Mouse (Mus musculus) right cerebral cortex, postnatal 4 days (tissue): ENCODE data around the gene Gm44502.
A peak's percentile ranks its signal among the peaks of the same experiment; 100 is the strongest.

Source experiments
- DNase-seq: peaks from one replicate; pipeline ENCODE4 v3.0.0-alpha.2; 2022

Gene Gm44502

DNA sequence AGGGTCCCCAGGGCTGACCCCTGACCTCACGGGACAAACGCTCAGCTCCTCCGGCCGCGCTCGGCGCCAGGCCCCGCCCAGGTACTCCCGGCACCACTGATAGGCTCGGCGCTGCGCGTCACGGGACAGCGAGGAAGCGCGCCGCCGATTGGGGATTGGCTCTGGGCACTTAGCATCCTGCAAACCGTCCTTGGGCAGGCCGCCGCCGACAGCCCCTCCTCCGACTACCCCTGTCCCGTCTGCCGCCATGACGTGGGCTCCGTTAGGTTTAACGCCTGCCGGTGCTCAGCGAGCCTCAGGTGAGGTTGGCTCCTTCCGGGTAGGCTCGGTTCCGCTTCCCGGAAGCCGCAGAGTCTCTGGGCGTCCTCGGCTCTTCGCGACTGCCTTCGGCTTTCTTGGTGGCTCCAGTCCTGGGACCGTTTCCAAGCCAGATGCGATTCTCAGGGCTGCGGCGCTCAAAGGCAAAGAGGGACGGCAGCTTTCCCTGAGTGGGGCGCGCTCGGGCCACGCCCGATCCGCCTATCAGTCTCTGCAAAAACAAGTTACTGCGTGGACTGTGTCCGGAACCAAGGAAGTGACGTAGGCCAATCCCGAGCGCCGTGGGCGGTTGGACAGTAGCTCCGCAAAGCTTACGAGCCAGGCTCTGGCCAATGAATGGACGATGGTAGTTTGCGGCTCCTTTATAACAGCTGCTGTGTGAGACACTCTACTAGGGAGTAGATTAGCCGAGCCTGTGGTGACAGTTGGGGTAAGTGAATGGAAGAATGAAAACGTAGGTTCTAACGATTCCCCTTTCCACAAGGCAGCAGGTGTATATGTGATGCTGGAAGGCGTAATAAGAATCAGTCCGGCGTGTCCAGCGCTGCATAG lies at the start of gene Gm44502, which contains the start of the genes C730034F03Rik and Chkb:
Gene Gm44502 (minus strand): TSS at position 345 of the 870 bp plus-strand sequence.
Gene C730034F03Rik (plus strand): TSS at position 238 of the 870 bp plus-strand sequence.
Gene Chkb (minus strand): TSS at position 557 of the 870 bp plus-strand sequence.
- peak; percentile 87 for DNase-seq

DNA sequence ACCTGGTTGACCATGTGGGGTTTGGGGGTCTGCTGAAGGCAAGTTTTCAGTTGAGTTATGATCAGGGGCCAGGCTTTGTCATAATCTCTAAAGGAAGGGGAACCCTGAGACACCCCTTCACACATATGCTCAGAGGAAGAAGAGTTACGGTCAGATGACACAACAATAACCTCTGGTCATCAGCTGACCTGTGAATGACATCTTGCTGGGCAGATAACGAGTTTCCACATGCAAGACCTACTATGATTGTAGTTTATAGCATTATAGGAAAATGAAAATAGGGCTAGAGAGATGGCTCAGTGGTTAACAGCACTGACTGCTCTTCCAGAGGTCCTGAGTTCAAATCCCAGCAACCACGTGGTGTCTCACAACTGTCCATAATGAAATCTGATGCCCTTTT lies 49.1 kb upstream of the Gm44502 start:
- DNase-seq = no peak

DNA sequence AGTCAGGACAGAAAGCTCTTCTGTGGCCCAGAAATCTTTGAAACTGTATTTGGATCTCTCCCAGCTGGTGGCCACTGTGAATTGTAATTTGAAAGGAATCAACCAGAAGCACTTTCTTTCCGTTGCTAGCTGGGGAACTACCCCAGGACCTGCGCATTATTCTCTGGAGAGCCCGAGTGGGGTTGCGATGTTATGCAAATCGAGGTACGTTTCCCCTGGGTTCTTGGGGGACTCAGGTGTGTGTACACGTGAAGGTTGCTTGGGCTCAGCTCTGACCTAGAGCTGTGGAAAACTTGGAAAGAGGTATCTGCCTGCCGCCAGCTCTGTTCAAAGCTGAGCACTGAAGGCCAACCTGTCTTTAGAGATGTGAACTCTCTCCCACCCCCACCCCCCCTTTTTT lies 48.3 kb upstream of the Gm44502 start:
- no peak for DNase-seq

DNA sequence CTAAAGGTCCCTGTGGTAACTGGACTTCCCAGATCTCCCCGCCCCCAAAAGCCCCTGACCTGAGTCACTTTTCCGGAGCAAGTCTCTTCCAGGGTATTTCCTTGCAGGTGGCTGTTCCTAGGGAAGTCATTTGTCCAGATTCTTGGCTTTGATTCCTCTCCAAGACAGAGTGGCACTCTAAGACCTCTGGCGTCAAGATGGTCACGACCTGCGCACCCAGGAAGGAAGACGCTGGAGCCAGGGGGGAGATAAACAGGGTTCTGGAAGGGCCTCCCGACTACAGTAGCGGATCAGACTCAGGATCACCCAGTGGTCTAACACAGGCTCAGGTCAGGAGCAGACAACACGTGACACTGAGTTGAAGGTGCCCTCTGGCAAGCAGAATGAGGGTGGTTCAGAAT lies 47.6 kb upstream of the Gm44502 start, which contains the start of gene Arsa:
Gene Arsa (minus strand): TSS at position 335 of the 401 bp plus-strand sequence.
- DNase-seq = no peak

DNA sequence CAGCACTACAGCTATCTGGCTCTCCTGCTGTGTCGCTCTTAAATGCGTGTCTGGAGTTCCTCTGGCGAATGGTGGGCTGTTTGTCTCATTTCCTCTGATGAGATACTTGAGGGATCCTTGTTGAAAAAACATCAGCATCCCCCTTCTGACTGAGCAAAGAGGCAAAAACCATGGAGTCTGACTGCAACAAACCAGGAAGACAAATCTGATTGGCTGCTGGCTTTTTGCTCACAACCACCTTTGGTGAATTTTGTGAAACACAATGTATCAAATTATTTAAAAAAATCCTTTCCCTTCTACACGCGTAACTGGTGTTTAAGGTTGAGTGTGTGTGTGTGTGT lies 46.9 kb upstream of the Gm44502 start:
- no peak for DNase-seq

DNA sequence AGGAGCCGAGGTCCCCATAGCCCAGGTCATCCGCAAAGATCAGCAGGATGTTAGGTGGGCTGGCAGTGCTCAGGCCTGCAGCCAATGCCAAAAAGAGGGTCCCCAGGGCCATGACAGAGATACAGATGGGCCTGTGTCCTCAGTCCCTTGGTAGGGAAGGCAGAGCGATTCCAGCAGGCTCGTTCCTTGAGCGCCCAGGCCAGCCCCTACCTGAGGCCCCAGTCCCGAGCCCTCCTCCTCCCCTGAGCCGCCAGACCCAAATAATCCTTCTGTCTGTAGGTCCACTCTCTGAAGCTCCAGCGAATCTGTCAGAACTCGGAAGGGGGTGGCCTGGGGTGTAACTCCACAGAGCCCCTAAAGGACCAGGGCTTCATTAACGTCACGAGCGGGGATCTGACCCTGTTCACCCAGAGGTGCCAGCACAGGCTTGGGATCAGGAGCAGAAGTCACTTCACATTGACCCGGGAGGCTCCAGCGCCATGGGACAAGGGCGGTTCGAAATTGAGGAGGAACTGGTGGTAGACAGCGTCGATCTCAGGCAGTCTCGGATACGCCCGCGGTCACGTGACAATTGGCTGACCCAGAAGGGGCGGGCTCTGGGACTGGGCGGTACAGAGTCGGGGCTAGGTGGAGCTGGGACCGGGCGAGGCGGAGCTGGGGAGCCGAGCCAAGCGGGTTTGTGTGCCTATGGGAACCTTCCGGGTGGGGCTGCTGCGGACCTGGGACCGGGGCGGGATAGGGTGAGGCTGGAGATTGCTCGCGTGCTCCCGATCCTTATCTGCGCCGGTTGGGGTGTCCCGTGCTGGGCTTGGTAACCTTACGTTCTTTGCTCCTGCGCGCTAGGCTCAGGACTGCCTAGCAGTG lies 46.3 kb upstream of the Gm44502 start:
- peak; percentile 87 for DNase-seq

DNA sequence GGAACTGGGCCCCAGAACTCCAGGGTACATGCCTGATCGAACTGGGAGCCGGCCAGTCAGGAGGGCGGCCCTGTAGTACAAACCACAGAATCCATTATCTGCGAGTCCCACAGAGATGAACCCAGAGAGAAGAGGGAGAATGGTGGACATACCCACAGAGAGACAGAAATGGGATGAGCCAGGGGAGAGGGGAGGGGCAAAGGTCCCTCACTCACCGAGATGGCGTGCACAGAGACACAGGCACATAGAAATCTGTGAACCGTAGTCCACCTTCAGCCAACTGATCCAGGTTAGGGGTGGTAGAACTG lies 45.8 kb upstream of the Gm44502 start:
- no peak for DNase-seq

DNA sequence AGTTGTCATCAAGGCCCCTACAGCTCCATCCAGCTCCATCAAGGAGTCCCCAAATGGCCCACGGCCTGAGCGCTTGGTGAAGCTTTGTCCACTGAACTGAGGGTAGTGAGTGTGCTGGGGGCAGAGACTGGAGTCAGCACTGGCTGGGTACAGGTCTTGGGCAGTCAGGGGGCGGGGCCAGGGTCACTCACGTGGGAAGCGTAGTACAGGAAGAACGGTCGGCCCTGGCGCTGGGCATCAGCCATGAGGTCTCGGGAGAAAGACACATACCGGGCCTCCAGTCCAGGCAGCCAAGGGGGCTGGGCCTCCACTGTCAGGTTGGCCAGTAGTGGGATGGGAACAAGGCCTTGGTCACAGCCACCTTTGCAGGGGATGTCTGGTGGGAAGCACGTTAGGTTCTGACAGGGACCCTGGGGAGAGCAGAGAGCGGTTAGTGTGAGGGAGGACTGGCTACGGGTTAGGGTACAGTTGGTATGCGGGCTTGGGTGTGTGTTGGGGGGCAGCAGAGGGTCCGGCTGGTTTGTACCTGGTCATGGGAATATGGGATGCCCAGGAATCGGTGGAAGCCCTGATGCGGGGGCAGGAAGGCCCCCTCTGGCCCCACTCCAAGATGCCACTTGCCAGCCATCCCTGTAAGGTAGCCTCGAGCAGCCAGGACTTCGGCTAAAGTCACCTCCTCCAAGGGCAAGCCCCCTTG lies 45.2 kb upstream of the Gm44502 start:
- DNase-seq = no peak

DNA sequence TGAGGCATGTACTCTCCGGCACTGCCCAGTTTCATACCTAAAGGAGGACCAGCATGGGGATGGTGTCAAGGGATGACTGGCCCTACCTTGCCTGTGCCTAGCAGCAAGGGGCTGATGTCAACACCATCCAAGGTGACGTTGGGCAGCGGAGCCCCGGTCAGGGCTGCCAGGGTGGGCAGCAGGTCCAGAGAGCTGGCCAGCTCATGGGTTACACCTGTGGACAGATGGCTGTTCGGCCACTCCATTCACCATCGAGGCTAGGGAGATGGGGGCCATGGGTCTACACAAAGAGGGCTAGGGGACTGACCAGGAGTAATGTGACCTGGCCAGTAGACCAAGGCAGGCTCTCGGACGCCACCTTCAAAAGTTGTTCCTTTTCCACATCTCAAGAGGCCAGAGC lies 44.4 kb upstream of the Gm44502 start:
- DNase-seq = no peak

DNA sequence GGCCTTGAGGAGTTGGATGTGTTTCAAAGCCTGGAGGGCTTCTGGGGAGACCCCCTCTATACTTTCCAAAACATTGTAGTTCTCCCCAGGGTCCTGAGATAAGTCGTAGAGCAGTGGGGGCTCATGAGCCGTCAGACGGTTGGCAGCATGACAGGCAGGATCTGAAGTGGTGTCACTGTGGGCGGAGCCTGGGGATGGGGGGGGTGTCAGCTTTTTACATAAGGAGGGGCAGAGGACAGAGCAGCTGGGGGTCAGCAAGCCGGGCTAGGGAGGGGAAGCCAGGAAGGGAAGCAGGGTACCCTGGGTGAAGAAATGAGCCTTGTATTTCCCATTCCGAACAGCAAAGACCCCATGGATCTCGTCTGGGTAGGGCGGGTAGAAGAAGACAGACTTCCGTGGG lies 43.9 kb upstream of the Gm44502 start:
- DNase-seq = no peak

DNA sequence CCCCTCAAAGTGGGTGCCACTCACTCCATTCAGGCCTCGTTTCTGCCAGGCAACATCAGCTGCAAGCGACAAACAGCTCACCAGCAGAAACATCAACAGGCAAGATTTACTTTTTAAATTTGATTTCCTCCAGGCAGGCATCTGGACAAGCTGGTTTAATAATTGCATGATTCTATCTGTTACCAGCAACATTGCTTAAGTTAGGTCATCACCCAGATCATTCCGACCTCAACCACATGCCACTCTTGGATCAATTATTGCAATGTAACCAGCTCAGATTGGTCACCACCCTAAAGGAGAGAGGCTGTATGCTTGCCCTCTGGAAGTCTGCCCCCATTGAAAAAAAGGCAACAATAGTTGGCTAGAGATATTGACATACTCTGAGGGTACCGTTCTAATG lies 42.0 kb upstream of the Gm44502 start:
- no peak for DNase-seq

DNA sequence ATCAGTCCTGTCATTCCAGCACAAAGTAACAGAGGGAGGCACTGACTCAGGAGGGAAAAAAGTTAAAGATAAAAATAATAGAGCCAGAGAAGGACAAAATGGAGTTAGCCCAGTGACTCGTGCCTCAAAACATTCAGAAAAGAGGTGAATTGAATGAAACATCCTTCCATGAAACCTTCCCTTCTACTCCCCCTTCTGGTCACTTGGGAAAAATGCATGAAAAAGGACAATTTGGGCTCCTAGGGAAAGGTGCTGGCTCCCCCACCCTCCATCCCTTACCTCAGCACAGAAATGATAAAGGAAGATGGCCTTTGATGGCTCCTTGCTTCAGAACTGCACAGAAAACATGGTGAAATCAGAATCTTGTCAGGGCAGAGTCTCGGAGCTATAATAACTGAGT lies 39.1 kb upstream of the Gm44502 start:
- no peak for DNase-seq

DNA sequence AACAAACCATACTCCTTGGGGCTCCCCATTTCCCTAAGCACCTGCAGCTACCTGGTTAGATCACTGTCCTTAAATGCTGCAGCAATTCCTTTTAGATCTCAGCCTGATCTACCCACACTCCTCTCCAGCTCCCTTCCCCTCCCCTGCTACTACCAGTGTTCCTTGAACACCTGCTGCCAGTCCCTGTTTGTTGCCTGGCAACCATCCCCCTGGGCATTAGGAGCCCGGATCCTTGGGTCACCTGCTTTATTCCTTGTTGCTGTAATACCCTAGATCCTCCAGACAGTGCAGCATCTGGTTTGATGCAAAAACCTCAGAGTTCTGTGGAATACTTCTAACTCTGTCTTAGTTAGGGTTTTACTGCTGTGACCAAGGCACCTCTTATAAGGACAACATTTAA lies 35.6 kb upstream of the Gm44502 start:
- DNase-seq = no peak

DNA sequence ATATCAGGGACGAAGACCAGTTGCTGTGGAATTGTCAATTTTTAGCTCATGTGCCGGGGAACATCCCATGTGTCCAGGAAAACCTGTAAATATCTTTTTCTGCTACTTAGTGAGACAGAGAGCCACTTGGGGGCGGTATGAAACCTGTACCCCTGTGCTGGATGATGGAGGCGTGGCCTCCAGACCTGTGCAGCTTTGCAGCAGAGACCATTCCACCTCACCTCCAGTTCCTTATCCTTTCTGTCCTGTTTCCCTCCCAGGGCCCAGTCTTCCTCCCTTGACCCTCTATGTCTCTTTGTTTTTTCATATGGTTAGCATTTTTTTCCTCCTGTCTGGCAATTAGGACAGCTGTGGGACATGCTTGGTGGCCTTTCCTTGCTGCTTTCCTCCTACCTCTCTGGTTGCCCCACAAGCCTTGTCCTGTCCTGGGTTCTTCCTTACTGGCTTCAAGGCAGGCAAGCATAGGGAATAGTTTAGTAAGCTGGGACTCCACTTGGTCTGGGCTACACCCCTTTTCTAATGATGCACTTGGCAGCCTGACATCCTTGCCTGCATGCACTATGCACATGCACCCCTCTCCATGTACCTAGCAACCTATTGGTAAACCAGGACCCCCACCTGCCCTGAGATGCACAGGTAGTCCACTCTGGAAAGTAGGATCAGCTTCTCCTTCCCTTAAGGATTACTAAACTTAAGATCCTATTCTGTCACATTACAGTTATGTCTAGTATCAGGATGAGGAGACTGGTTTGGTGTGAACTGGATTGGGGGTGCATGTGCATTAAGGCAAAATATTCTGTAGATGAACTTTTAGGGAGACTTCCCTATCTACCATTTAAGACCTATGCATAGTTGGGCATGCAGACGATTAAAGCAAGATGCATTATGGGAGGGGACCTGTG lies 34.1 kb upstream of the Gm44502 start:
- DNase-seq = no peak

DNA sequence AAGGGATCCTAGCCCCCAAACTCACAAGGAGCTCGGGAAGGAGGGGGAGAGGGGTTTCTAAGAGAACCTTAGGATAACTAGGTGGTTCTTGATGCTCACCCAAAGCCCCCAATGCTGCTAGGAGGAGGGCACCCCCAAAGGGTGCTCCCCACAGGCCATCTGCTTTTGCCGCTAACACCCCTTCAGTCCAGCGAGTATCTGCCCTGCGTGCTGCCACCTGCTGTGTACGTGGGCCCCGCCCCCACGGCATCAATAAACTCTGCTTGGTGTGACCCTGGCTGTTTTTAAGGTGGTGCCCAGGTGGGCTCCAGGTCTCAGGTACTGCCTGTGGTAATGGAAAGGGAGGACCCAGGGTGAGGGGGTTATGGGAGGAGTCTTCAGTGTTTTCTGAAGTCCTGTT lies 32.7 kb upstream of the Gm44502 start:
- DNase-seq = no peak

DNA sequence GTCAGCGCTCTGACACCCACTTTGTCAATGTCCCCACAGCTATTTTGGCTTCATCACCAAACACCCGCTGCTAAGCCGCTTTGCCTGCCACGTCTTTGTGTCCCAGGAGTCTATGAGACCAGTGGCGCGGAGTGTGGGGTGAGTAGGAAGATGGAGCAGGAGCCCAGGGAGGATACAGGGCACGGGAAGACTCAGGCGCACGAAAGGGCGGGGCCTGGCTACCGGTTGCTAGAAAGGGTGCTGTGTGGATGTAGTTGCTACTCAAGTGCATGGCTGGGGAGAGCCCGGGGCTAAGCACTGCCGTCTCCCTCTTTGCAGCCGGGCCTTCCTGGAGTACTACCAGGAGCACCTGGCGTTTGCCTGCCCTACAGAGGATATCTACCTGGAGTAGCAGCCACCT lies 31.8 kb upstream of the Gm44502 start:
- no peak for DNase-seq

DNA sequence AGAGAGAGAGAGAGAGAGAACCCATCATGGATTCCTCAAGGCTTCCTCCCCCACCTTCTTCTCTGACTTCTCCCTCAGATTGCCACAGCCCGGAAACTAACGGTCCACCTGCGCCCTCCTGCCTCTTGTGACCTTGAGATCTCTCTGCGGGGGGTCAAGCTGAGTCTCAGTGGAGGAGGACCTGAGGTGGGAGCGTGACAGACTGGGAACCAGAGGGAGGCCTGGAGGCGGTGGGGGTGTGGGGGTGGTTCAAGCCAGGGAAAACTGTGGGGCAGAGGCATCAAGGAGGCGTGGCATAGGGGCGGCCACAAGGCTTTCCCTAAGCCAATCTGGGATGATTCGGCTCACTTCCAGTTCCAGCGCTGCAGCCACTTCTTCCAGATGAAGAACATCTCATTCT lies 30.8 kb upstream of the Gm44502 start:
- no peak for DNase-seq

DNA sequence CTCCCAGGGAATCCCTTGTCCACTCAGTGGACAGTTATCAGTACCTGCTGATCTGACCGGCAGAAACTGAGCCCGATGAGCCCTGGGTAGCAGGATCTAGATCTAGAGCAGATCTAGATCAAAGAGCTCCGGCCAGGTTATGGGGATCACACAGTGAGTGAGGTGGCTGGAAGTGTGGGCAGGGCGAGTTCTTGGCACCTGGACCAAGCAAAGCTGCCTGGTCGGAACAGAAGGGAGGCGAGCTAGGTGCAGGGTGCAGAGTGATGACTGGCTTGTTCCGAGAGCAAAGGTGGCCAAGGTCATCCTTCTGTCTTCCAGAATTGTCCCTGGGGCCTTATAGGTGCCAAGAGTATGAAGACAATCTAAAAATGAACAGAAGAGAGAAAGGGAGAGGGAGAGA lies 30.3 kb upstream of the Gm44502 start:
- DNase-seq = no peak

DNA sequence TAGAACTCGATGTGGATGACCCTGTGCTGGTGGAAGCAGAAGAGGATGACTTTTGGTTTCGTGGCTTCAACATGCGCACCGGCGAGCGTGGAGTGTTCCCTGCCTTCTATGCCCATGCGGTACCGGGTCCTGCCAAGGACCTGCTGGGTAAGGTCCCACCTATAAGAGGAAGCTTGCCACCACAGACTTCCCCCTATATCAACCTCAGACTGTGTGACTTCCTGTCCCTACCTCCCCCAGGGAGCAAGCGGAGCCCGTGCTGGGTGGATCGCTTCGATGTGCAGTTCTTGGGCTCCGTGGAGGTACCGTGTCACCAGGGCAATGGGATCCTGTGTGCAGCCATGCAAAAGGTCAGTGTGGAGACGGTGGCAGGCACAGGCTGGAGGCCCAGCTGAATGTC lies 29.4 kb upstream of the Gm44502 start:
- no peak for DNase-seq

DNA sequence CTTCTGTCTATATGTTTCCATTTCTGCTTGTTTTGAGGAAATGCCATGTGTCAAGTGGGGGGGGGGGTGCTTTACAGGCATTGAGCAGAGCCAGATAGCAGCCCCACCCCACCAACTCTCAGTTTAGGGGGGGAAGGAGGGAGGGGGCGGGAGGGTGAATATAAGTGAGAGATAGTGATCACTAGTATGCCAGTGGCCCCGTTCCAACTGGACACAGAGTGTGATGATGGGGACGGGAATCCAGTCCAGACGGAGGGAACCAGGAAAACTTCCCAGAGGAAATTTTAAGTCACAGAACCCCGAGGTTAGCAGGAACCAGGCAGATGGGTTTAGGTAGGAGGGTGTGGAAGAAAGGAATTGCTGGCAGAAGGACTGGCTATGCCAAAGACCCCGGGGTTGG lies 26.1 kb upstream of the Gm44502 start:
- no peak for DNase-seq

DNA sequence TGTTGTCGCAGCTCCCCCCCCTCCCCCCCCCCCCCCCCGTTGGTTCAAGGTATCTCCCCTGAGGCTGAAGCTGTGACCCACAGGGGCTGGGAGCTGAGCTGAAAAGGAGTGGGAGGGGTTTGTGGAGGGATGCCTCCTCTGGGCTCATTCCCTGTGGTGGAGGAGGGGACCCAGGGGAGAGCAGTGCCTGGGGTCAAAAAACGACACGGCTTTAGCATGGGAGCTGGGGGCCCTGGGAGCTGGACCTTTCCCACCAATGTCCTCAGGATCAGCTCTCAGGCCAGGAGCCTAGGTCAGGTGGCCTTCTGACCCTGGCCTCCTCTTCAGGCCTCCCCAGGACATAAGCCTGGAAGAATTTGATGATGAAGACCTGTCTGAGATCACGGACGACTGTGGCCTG lies 25.4 kb upstream of the Gm44502 start:
- no peak for DNase-seq

DNA sequence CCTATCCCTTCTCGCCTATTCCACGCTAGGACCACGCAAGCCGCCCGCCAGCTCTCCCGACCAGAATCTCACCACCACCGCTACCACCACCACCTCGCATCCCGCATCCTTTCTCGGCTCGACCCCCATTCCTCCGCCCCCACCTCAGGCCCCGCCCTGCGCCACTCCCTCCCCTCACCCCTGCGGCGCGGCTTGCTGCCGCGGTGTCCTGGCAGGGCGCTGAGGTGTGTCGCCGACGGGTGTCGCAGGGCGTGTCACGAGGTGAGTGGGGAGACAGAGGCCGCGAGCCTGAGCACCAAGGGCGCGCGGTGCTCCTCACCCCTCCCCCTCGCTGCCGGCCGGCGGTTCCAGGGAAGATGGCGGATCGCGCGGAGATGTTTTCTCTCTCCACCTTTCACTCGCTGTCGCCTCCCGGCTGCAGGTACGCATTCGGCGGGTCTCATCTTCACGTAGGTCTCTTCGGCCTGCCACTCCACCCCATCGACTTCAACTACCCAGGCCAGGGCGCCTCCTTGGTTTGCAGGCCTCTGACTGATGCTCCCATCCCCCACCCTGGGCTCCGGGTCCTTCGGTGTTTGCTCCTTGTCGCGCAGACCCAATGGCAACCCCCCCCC lies 24.5 kb upstream of the Gm44502 start, which contains the start of gene Mapk8ip2:
Gene Mapk8ip2 (plus strand): TSS at position 49 of the 614 bp plus-strand sequence.
- peak; percentile 73 for DNase-seq
